Mouse (Mus musculus): ENCODE measurements around the gene Bbs10. TPM values are rescaled to one million over a fixed set of nuclear protein-coding genes. Genes with fewer than 3 reads are reported as not detected.

Gene Bbs10
- polyA plus RNA-seq, 1 experiment from 2014 or later, result 6.9 TPM

DNA sequence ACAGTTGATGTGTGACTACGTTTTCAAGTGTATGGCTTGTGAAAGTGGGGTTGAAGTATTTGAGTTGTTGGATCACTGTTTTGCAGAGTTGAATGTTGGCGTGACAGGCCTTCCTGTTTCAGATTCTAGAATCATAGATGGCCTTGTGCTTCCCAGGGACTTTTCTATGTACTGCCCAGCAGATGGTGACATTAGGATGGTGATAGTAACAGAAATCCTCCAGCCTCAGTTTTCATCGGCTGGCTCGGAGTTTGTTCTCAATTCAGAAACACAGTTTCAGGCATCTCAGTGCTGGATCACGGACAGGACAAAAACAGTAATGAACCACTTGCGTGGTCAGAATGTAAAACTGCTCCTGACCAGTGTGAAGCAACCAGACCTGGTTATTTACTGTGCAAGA is 1.1 kb downstream of the Bbs10 start:
- Histone ChIP-seq H3K4me1 (peaks cover 8% of the 10 kb centered on the region), H3K36me3 (peaks cover 7% of the 10 kb centered on the region; the same call in 1 of the 2 replicates), H3K9me3 (replicated peaks) (no peaks in the 10 kb centered on the region), H3K4me2 (peak overlapping the region; percentile 68), H3K4me3 (replicated peaks) (no peak overlapping the region; the same call in 1 of the 2 replicates), H3K27ac (no peak overlapping the region), H3K9ac (no peak overlapping the region), H3K27me3 (no peaks in the 10 kb centered on the region)
- 82% methylated on average over 6 of the region's 6 CpGs for WGBS
- ATAC-seq (replicated peaks; ENCODE audit: low FRiP score), result no peak

DNA sequence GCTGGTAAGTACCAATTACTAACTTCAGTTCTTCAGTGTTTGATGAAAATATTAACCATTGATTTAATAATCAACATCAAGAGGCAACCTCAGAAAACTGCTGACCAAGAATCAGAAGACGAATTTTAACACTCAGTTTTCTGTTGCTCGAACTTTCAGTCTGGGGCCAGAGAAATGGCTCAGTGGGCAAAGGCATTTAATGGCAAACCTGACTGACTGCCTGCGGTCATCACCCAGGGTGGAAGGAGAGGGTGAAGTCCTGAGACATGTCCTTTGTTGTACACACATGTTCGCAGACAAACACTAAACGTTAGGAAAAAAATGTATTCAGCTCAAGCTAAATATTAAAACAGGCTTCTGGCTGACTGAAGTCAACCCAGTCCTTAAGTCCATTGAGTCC is 2.6 kb downstream of the Bbs10 start:
- peaks cover 7% of the 10 kb centered on the region; the same call in 1 of the 2 replicates for H3K36me3 ChIP-seq
- peaks cover 8% of the 10 kb centered on the region for H3K4me1 ChIP-seq
- no peak overlapping the region for H3K4me2 ChIP-seq
- WGBS, result 96% methylated on average over 5 of the region's 5 CpGs
- ATAC-seq (replicated peaks; ENCODE audit: low FRiP score), result no peak
- H3K27me3 ChIP-seq, result no peaks in the 10 kb centered on the region
- H3K27ac ChIP-seq, result no peak overlapping the region
- H3K9me3 ChIP-seq (replicated peaks), result no peaks in the 10 kb centered on the region
- no peak overlapping the region for H3K9ac ChIP-seq
- no peak overlapping the region for H3K4me3 ChIP-seq (replicated peaks)

DNA sequence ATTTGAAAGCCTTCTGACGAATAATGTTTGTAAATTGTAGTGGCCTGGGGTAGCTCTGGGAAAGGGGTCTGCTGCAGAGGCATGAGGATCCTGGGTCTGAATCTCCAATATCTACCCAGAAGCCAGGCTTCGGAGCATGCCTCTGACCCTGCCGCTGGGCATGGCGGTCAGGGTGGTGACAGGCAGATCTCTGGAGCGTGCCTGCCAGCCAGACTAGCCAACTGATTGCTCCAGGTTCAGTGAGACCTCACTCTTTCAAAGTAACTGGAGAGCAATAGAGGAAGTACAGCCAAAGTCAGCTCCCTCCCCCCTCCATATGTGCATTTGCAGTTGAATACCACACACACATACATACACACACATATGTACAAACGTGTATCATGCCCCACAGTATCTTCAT is 4.0 kb downstream of the Bbs10 start:
- ATAC-seq (replicated peaks; ENCODE audit: low FRiP score), result no peak
- Histone ChIP-seq H3K4me3 (replicated peaks) (no peak overlapping the region), H3K36me3 (peaks cover 7% of the 10 kb centered on the region; the same call in 1 of the 2 replicates), H3K27ac (no peak overlapping the region), H3K27me3 (no peaks in the 10 kb centered on the region), H3K9ac (no peak overlapping the region), H3K9me3 (replicated peaks) (no peaks in the 10 kb centered on the region), H3K4me2 (no peak overlapping the region), H3K4me1 (peaks cover 8% of the 10 kb centered on the region)
- 90% methylated on average over 6 of the region's 6 CpGs for WGBS

DNA sequence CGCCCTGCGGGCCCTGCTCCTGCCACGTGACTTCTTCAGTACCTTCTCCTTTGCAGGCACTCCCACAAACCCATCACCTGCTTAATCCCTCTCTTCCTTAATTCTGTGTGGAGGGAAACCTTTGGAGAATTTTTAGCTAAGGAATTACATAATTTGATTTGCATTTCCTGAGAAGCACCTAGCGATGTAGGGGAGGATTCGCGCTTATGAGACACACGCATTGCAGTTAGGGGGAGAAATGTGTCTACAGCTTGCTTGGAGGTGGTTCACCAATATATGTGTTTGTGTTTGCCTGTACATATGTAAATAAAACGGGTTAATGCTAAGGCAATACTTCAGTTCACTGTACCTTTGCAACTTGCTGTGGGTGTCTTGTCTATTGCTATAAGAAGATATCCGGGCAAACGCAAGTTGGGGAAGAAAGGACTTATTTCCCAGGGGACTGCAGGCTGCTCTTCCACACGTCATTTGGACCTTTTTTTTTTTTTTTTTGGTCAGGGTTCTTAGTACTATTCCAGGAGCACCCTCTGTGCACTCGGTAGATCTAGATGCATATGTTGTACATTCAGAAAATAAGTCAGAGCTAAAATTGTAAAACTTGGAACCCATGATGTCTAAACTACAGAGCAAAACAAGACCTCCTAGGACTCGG is 10.5 kb downstream of the Bbs10 start:
- 95% methylated on average over 13 of the region's 13 CpGs for WGBS

DNA sequence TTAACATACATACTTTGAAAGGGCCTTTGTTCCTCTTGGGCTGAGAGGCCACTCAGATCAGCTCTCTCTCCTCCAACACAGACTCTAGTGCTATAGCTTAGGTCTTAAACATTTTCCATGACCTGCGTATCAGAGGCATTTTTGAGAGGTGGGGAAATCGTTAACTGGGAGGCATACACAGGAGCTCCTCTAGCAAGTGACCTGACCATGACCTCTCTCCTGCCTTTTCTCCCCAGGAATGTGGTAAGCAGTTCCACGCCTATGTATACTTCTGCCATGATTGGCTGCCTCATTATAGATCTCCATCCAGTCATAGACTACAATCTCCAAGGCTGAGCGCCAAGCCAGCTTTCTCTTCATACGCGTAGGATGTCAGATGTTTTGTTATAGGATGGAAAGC is 14.8 kb downstream of the Bbs10 start:
- Histone ChIP-seq H3K4me3 (replicated peaks) (no peak overlapping the region), H3K27ac (no peak overlapping the region), H3K4me2 (no peak overlapping the region), H3K36me3 (no peaks in the 10 kb centered on the region), H3K9ac (no peak overlapping the region), H3K27me3 (no peaks in the 10 kb centered on the region), H3K9me3 (replicated peaks) (no peaks in the 10 kb centered on the region), H3K4me1 (no peaks in the 10 kb centered on the region)
- ATAC-seq (replicated peaks; ENCODE audit: low FRiP score), result no peak
- 76% methylated on average over 6 of the region's 6 CpGs for WGBS

More for the DNA sequence above, 10.5 kb downstream of the Bbs10 start:
- Histone ChIP-seq H3K4me3 (replicated peaks) (no peak overlapping the region), H3K27me3 (no peaks in the 10 kb centered on the region), H3K4me1 (no peaks in the 10 kb centered on the region), H3K4me2 (no peak overlapping the region), H3K9me3 (replicated peaks) (no peaks in the 10 kb centered on the region), H3K9ac (no peak overlapping the region), H3K36me3 (no peaks in the 10 kb centered on the region), H3K27ac (no peak overlapping the region)
- ATAC-seq (replicated peaks; ENCODE audit: low FRiP score), result no peak

DNA sequence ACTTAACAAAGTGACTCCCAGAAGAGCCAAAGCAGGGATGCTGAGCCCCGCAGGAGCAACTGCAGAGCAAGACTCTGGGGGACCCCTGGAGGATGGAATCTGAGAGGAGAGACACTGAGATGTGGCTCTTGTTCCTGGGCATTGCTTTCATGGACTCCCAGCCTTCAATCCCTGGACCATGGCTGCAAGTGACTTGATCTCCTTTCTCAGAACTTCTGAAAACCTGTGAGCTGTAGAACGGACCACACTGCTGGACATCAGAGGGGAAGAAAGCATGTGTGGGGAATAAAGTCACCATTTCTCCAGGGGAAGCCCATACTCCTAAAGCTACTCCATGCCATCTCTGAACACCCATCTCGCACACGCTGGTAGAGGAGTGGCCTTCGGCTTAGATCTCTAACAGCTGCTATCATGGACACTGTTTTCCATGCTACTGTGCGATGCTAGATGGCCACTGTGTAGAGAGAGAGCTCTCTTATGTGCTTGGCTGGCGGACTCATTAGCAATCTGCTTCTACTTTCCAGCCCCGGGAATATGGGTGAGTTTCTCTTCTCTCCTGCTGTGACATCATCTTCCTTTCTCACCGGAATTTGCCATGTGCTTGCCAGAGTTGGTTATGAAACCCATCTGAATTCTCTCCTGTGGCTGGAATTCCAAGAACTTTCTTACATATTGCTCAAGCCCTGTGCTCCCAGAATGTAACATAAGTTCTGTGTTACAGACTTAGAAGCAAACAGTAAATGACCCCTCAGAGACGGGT is 16.3 kb downstream of the Bbs10 start:
- H3K4me1 ChIP-seq, result no peaks in the 10 kb centered on the region
- no peak for ATAC-seq (replicated peaks; ENCODE audit: low FRiP score)

DNA sequence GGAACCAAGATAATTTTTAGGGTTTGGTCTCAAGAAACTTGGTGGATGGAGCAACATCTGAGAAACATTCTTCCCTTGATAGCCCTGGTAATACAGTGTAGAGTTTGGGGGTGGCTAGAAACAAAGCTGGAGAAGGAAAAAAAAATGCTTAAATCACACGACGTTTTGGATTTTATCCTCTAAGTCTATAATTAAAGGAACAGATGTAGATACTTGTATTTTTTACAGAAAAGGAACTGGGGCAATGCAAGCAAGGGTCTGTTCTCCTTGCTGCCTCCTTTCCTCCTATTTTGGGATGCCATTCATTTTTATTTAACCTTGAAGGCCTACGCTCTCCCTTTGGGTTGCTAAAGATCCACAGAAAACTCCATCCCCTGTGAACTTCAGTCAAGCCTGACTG is 17.5 kb downstream of the Bbs10 start:
- H3K36me3 ChIP-seq, result no peaks in the 10 kb centered on the region
- no peak overlapping the region for H3K9ac ChIP-seq
- H3K4me3 ChIP-seq (replicated peaks), result no peak overlapping the region
- no peak overlapping the region for H3K4me2 ChIP-seq
- no peak for ATAC-seq (replicated peaks; ENCODE audit: low FRiP score)
- H3K27ac ChIP-seq, result no peak overlapping the region
- no peaks in the 10 kb centered on the region for H3K4me1 ChIP-seq
- H3K9me3 ChIP-seq (replicated peaks), result no peaks in the 10 kb centered on the region
- no peaks in the 10 kb centered on the region for H3K27me3 ChIP-seq
- 71% methylated on average over 3 of the region's 3 CpGs for WGBS

More for the DNA sequence above, 16.3 kb downstream of the Bbs10 start:
- Histone ChIP-seq H3K27ac (no peak overlapping the region), H3K9me3 (replicated peaks) (no peaks in the 10 kb centered on the region), H3K4me3 (replicated peaks) (no peak overlapping the region), H3K4me2 (no peak overlapping the region), H3K9ac (no peak overlapping the region), H3K27me3 (no peaks in the 10 kb centered on the region), H3K36me3 (no peaks in the 10 kb centered on the region)
- 77% methylated on average over 10 of the region's 10 CpGs for WGBS

DNA sequence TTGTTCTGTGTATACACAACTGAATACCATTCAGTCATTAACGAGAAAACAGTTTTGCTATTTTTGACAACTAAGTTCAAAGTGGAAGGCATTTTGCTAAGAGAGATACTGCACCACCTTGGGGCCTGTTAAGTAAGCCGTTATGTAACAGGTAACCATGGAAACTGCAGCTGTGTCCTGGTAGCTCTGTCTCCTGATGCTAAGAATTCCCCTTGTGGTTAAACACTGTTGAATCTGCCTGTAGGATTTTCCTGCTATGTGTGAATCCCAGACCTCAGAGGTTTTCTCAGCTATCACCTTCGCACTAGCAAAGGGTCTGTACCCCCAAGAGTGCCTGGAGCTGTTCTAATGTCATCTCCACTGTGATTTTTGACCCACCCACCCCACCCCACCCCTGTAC is 19.5 kb downstream of the Bbs10 start:
- Histone ChIP-seq H3K27me3 (no peaks in the 10 kb centered on the region), H3K36me3 (no peaks in the 10 kb centered on the region), H3K9ac (no peak overlapping the region), H3K4me2 (no peak overlapping the region), H3K27ac (no peak overlapping the region), H3K9me3 (replicated peaks) (no peaks in the 10 kb centered on the region), H3K4me1 (no peaks in the 10 kb centered on the region), H3K4me3 (replicated peaks) (no peak overlapping the region)
- ATAC-seq (replicated peaks; ENCODE audit: low FRiP score), result no peak
- WGBS, result 78% methylated on average over 3 of the region's 3 CpGs

DNA sequence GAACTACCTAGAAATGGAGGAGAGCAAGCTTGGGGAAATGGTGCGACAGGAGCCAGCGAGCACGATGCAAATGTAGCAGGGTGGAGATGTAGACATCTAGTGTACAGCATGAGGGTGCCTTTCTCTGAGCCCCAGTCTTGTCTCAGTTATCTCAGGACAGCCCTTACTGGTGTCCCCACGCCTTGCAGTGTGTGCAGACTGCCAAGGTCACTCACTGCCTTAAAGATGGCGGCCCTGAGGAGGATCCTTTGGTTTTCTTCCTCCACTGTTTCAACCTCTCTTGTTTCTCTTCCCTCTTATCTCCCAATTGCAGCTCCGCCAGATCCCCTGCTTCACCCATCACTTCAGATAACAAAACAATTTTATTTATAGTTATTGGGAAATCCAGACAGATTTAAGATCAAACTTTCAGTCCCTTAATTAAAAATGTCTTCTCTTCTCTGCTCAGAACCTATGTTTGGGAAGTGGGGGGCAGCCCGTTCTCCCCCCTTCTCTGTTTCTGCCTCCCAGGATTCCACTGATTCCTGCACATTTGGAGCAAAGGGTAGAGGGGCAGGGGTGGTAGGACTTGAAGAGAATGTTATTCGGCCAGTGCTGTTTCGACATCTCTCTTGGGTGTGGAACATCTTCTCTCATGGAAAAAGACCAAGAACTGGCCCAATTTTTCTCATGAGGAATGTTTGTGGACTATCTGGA is 20.5 kb downstream of the Bbs10 start:
- ATAC-seq (replicated peaks; ENCODE audit: low FRiP score), result no peak
- 88% methylated on average over 9 of the region's 9 CpGs for WGBS
- Histone ChIP-seq H3K27ac (no peak overlapping the region), H3K27me3 (no peaks in the 10 kb centered on the region), H3K4me2 (no peak overlapping the region), H3K9me3 (replicated peaks) (no peaks in the 10 kb centered on the region), H3K36me3 (no peaks in the 10 kb centered on the region), H3K9ac (no peak overlapping the region), H3K4me3 (replicated peaks) (no peak overlapping the region), H3K4me1 (no peaks in the 10 kb centered on the region)

DNA sequence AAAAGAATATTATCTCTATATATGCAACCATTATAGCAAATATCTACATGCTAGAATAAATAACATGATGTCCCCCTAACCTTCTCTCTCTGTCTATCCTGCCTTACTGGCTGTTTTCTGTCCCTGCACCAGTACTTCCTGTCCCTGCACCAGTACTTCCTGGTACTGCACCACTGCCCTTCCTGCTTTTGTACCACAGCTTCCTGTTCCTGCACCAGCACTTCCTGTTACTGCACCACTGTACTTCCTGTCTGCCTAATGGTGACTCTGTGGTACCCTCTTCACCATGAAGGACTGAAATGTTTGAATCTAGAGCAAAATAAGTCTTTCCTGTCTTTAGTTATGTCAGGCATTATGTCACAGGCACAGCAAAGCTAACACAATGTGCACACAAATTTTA is 22.1 kb downstream of the Bbs10 start:
- no peak overlapping the region for H3K9ac ChIP-seq
- H3K4me2 ChIP-seq, result no peak overlapping the region
- H3K27ac ChIP-seq, result no peak overlapping the region
- H3K4me3 ChIP-seq (replicated peaks), result no peak overlapping the region
- H3K4me1 ChIP-seq, result no peaks in the 10 kb centered on the region
- H3K36me3 ChIP-seq, result no peaks in the 10 kb centered on the region
- ATAC-seq (replicated peaks; ENCODE audit: low FRiP score), result no peak
- no peaks in the 10 kb centered on the region for H3K27me3 ChIP-seq
- H3K9me3 ChIP-seq (replicated peaks), result no peaks in the 10 kb centered on the region

DNA sequence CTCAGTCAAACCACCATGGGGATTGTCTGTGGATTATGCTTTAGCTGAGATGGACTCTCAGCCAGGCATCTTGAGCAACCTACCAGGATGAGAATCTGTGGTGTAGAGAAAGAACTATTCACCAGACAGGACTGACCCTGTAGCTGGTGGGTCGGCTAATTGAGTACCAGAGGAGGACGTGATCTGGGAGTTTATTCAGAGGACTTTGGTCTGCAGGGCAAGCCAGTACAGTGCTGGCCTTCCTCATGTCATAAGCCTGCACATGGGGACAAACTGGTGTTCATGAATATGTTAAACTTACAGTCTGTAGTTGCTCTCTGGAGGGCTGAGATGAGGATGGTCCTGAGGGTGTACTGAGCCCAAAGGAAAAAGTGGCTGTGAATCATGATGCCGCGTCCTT is 29.5 kb downstream of the Bbs10 start:
- Histone ChIP-seq H3K36me3 (no peaks in the 10 kb centered on the region), H3K27ac (no peak overlapping the region), H3K9ac (no peak overlapping the region), H3K4me2 (no peak overlapping the region), H3K9me3 (replicated peaks) (no peaks in the 10 kb centered on the region), H3K4me3 (replicated peaks) (no peak overlapping the region), H3K27me3 (no peaks in the 10 kb centered on the region), H3K4me1 (no peaks in the 10 kb centered on the region)
- 73% methylated on average over 4 of the region's 4 CpGs for WGBS
- ATAC-seq (replicated peaks; ENCODE audit: low FRiP score), result no peak

DNA sequence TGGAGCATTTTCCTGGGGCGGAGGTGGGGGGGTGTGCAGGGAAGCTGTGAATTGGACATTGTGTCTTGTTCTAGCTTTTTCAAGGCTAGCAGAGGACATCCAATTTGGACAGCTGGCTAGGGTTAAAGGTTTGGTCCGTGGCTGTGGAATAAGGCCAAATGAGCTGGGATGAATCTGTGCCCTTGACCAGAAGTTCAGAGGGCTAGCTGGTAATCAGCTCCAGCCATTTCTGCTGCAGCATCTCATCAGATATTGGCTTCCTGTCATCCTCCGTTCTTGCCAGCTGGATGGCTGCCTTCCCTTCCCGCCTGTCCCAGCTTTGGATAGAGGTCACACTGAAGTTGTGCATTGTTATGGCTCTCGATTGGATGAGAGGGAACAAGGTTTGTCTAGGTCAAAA is 30.8 kb downstream of the Bbs10 start:
- Histone ChIP-seq H3K4me1 (no peaks in the 10 kb centered on the region), H3K4me3 (replicated peaks) (no peak overlapping the region), H3K9me3 (replicated peaks) (no peaks in the 10 kb centered on the region), H3K27ac (no peak overlapping the region), H3K36me3 (no peaks in the 10 kb centered on the region), H3K27me3 (no peaks in the 10 kb centered on the region), H3K4me2 (no peak overlapping the region), H3K9ac (no peak overlapping the region)
- ATAC-seq (replicated peaks; ENCODE audit: low FRiP score), result no peak
- WGBS, result 80% methylated on average over 5 of the region's 5 CpGs
